Mouse (Mus musculus) lung, embryonic 14.5 days (tissue): ENCODE measurements around the gene Rpl22. TPM values are rescaled to one million over a fixed set of nuclear protein-coding genes. Genes with fewer than 3 reads are reported as not detected.

Experiments
- ATAC-seq: fragments of 200-750 bp; cut with Nextera tagmentation; 2 replicates; pipeline ENCODE4 v1.8.0; 2017; ENCODE audit warnings: mild to moderate bottlenecking, moderate TSS enrichment, moderate library complexity; ENCODE audit not compliant: insufficient read depth
- DNase-seq: peaks from one replicate; pipeline ENCODE4 v3.0.0-alpha.2; 2015
- H3K27ac ChIP-seq: fragments of 300-500 bp; sonication (generic); 2 replicates; pipeline ENCODE4 v1.5.1; 2014; ENCODE audit warnings: low read depth, mild to moderate bottlenecking, moderate library complexity
- H3K27me3 ChIP-seq: fragments of 300-500 bp; sonication (generic); 2 replicates; pipeline ENCODE4 v1.6.1; 2014; ENCODE audit warnings: low read length, control low read depth; ENCODE audit not compliant: insufficient read depth
- H3K36me3 ChIP-seq: fragments of 300-500 bp; sonication (generic); 2 replicates; pipeline ENCODE4 v1.6.1; 2014; ENCODE audit warnings: control low read depth; ENCODE audit not compliant: insufficient read depth
- H3K4me1 ChIP-seq: fragments of 300-500 bp; sonication (generic); 2 replicates; pipeline ENCODE4 v1.6.1; 2014; ENCODE audit warnings: antibody characterized with exemption, control low read depth; ENCODE audit not compliant: insufficient read depth
- H3K4me2 ChIP-seq: fragments of 300-500 bp; sonication (generic); 2 replicates; pipeline ENCODE4 v1.6.1; 2014; ENCODE audit warnings: mild to moderate bottlenecking
- H3K4me3 ChIP-seq: fragments of 300-500 bp; sonication (generic); 2 replicates; pipeline ENCODE4 v1.5.1; 2014; ENCODE audit warnings: low read depth, low read length
- H3K9ac ChIP-seq: fragments of 300-500 bp; sonication (generic); 2 replicates; pipeline ENCODE4 v1.6.1; 2014
- H3K9me3 ChIP-seq: fragments of 300-500 bp; sonication (generic); 2 replicates; pipeline ENCODE4 v1.6.1; 2016; ENCODE audit warnings: low read depth, low read length, control low read depth
- CTCF ChIP-seq: IDR thresholded peaks from 2 replicates; pipeline ENCODE4 v1.5.1; 2016; ENCODE audit warnings: antibody characterized with exemption, low read depth
- WGBS: fragments of 180-500 bp; shearing (Covaris S2); extraction: QIAGEN DNeasy Blood & Tissue Kit; methylation state at CpG from one replicate; pipeline ENCODE4 v1.1.7; 2014; 5-methylcytosine and 5-hydroxymethylcytosine counted together
- polyA plus RNA-seq: library from polyadenylated mRNA; unstranded; fragments of >200 nt; fragmentation: Nextera tagmentation; extraction: Ambion mirVana; gene quantifications from 2 replicates; pipeline ENCODE4 v1.2.1, GENCODE M21; 2014

Rpl22 gene
- polyA plus RNA-seq, 1 experiment from 2014 or later = 428 TPM

- no peaks in the 10 kb centered on the region for H3K9me3 ChIP-seq
- DNase-seq = no peak
- TF ChIP-seq CTCF = no peak
- peak within 1 kb of the TSS; percentile 55 for H3K4me3 ChIP-seq
- peak within 1 kb of the TSS; percentile 98 for H3K4me2 ChIP-seq
- under 1% methylated on average over 99 of the region's 120 CpGs for WGBS
- ATAC-seq = no peak
- H3K4me1 ChIP-seq = no peaks in the 10 kb centered on the region
- no peak within 1 kb of the TSS for H3K27ac ChIP-seq
- H3K27me3 ChIP-seq = peaks cover 56% of the 10 kb centered on the region
- H3K36me3 ChIP-seq = peaks cover 21% of the 10 kb centered on the region
- H3K9ac ChIP-seq = peak within 1 kb of the TSS; percentile 46
These were observed 13.1 kb downstream of the Rpl22 start, which contains the start of gene Chd5 for GRCm38 (mm10) chr4:152338419-152339292. TSS of gene Chd5 (plus strand) at chr4:152338651.

DNA sequence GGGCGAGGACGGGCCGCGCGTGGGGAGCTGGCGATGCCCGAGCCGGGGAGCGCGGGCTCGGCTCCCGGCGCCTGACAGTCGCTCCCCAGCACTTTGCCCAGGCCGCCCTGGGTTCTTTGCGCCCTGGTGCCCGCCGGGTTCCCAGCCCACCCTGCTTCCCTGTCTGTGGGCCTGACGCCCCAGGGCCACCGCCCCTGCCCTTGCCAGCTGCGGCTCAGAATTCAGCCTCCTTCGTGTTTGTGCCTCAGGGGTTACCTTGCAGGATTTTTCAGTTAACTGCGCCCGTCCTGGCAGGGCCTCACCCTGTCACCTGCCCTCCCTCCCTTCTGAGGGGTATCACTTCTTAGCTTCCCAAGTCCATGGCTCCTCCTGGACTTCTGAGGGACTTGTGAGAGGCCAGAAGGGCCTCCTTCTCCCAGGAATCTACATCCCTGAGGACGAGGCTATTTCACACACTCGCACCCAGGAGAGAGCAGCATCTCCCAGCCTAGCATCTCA lies 13.8 kb downstream of the Rpl22 start:
- H3K4me3 ChIP-seq = peak overlapping the region; percentile 55
- ATAC-seq (no peak), DNase-seq (no peak)
- peaks cover 56% of the 10 kb centered on the region for H3K27me3 ChIP-seq
- 4% methylated on average over 15 of the region's 26 CpGs for WGBS
- H3K27ac ChIP-seq = no peak overlapping the region
- peak overlapping the region; percentile 46; the same call in 1 of the 2 replicates for H3K9ac ChIP-seq
- H3K9me3 ChIP-seq = no peaks in the 10 kb centered on the region
- H3K4me2 ChIP-seq = peak overlapping the region; percentile 98
- H3K4me1 ChIP-seq = no peaks in the 10 kb centered on the region
- peaks cover 14% of the 10 kb centered on the region for H3K36me3 ChIP-seq
- TF ChIP-seq CTCF = no peak

DNA sequence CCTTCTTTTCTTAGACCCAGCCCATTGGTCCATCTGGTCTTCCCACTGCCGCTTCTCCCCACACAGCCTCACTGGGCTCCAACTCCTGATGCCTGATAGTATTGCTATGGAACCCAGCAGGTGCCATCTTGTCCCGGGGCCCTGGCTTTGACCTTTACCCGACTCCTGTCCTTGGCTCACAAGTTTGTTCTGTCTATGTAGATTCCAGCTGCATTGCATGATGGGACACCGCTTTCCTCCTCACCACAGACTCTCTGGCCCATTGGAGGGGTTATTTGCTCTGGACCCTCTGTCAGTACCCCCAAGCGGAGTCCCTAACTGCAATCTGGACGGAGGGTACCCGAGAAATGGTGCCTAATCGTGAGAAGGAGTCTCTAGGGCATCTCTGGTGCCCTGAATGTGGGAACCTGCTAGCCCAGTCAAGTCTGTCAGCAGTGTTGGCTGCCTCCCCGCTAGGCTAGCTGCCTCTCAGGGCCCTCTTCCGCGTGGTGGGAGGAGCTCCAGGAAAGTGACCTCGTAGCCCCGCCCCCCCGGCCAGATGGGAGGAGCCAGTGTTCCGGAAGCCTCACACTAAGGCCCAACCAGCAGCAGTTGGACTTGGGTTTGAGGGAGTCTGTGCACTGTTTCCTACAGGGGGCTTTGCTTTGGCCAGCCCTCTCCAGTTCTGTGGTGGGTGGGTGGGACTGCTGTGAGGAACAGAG lies 15.2 kb downstream of the Rpl22 start:
- no peak overlapping the region for H3K4me3 ChIP-seq
- H3K4me2 ChIP-seq = no peak overlapping the region
- H3K9ac ChIP-seq = no peak overlapping the region
- no peak; the same call in 1 of the 2 replicates for ATAC-seq
- peaks cover 56% of the 10 kb centered on the region for H3K27me3 ChIP-seq
- 35% methylated on average over 15 of the region's 15 CpGs for WGBS
- peak; percentile 41 for DNase-seq
- no peak overlapping the region for H3K27ac ChIP-seq
- TF ChIP-seq CTCF = no peak
- peaks cover 2% of the 10 kb centered on the region; the same call in 1 of the 2 replicates for H3K36me3 ChIP-seq
- no peaks in the 10 kb centered on the region for H3K9me3 ChIP-seq
- no peaks in the 10 kb centered on the region for H3K4me1 ChIP-seq

GRCm38 (mm10) chr4:152343296-152343695 lies 17.8 kb downstream of the Rpl22 start:
- peak; percentile 70 for TF ChIP-seq CTCF
- Histone ChIP-seq H3K9me3 (no peaks in the 10 kb centered on the region), H3K4me2 (no peak overlapping the region), H3K27me3 (peaks cover 39% of the 10 kb centered on the region), H3K27ac (no peak overlapping the region), H3K9ac (no peak overlapping the region), H3K36me3 (no peaks in the 10 kb centered on the region), H3K4me3 (no peak overlapping the region), H3K4me1 (no peaks in the 10 kb centered on the region)
- 16% methylated on average over 5 of the region's 5 CpGs for WGBS
- ATAC-seq (no peak), DNase-seq (peak; percentile 57)

- Histone ChIP-seq H3K4me2 (no peak overlapping the region), H3K36me3 (no peaks in the 10 kb centered on the region), H3K9me3 (no peaks in the 10 kb centered on the region), H3K27ac (no peak overlapping the region), H3K27me3 (peaks cover 26% of the 10 kb centered on the region), H3K4me1 (no peaks in the 10 kb centered on the region), H3K4me3 (no peak overlapping the region), H3K9ac (no peak overlapping the region)
- DNase-seq (no peak), ATAC-seq (no peak)
- WGBS = 40% methylated on average over 7 of the region's 7 CpGs
- TF ChIP-seq CTCF = no peak
These were observed 19.1 kb downstream of the Rpl22 start for GRCm38 (mm10) chr4:152344651-152345050.

DNA sequence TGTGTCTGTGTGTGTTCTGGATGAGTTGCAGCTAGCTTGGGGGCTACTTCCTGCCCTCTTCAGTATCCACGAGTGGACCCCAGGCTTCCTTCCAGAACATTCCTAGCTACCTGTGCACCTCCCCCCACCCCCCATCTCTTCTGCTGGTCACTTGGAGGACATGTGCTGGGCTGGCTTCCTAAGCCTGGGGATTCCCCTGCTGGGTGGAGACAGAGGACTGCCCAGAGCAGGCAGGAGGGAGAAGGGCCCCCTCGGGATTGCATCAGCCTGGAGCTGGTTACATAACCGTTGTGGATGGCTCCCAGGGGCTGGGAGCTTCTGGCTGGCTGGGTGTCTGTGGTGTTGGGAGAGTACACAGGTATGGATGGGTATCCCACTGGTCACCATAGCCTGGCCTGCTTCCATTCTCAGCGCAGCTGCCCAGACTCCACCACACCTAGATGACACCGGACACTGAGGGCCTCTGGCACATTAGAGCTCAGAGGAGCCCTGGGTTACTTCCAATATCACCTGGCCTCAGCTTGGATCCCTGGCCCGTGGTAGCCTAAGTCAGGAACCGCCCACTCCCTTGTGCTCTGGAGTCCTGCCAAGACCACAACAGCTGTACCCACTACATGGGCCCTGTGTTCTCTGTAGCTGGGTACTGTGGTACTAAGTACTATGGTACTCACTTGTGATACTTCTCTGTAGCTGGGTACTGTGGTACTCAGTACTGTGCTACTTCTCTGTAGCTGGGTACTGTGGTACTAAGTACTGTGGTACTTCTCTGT lies 19.8 kb downstream of the Rpl22 start:
- ATAC-seq = peak; percentile 42; the same call in 1 of the 2 replicates
- Histone ChIP-seq H3K9me3 (no peaks in the 10 kb centered on the region), H3K4me2 (no peak overlapping the region), H3K27ac (no peak overlapping the region), H3K36me3 (no peaks in the 10 kb centered on the region), H3K9ac (no peak overlapping the region), H3K4me3 (no peak overlapping the region), H3K4me1 (no peaks in the 10 kb centered on the region), H3K27me3 (peaks cover 26% of the 10 kb centered on the region)
- WGBS = 34% methylated on average over 7 of the region's 7 CpGs
- no peak for TF ChIP-seq CTCF
- DNase-seq = no peak
